Mouse (Mus musculus): ENCODE results near the gene Nucb2.

Nucb2 gene

GRCm38 (mm10) chr7:116519805-116520204 lies 15.6 kb downstream of the Nucb2 start:
- DNase-seq (ENCODE audit: low read depth, low spot score), result no peak

GRCm38 (mm10) chr7:116524577-116524976 lies 20.4 kb downstream of the Nucb2 start:
- DNase-seq (ENCODE audit: low read depth, low spot score), result no peak

GRCm38 (mm10) chr7:116529793-116530192 lies 25.6 kb downstream of the Nucb2 start:
- no peak for DNase-seq (ENCODE audit: low read depth, low spot score)

GRCm38 (mm10) chr7:116530470-116530869 lies 26.3 kb downstream of the Nucb2 start:
- DNase-seq (ENCODE audit: low read depth, low spot score), result no peak

GRCm38 (mm10) chr7:116531311-116531710 lies 27.1 kb downstream of the Nucb2 start:
- DNase-seq (ENCODE audit: low read depth, low spot score), result peak; percentile 77

- no peak for DNase-seq (ENCODE audit: low read depth, low spot score)
These were observed 52.7 kb downstream of the Nucb2 start for GRCm38 (mm10) chr7:116556834-116557233.

GRCm38 (mm10) chr7:116574551-116574950 lies 70.4 kb downstream of the Nucb2 start:
- peak; percentile 39 for DNase-seq (ENCODE audit: low read depth, low spot score)

Data from ZHBTc4 (cell line).